Mouse (Mus musculus): ENCODE results near the gene Rwdd3. TPM values are rescaled to one million over a fixed set of nuclear protein-coding genes. Genes with fewer than 3 reads are reported as not detected.

Gene Rwdd3
- total and polyA plus RNA-seq, 2 experiments from 2014 or later, result 5.8 to 15.3 TPM

DNA sequence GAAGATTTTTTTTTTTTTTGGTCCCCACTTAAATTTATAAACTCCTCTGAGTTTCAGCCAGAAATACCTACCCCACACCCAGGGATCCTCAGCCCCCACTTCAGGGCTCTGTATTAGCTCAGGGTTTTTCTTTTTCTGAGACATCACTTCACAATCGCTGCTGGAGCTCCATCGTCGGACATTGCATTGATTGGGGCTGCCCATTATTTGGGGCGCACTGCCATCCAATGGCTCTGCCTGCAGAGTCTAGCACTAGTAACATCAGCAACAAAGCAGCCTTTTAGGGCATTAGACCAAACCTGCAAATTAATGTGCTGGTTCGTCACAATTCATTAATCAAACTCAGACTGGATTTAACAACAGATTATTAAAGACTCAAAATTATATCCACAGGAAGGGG, 55.4 kb downstream of the Rwdd3 start:
- TF ChIP-seq CTCF (IDR thresholded peaks at IDR 0.05; ENCODE audit: low read depth), result no peak
- Histone ChIP-seq H3K9ac (replicated peaks; ENCODE audit: low read length) (no peak overlapping the region), H3K27ac (no peak overlapping the region), H3K36me3 (ENCODE audit: insufficient read depth, low read length) (no peaks in the 10 kb centered on the region), H3K4me1 (ENCODE audit: insufficient read depth, low read length) (no peaks in the 10 kb centered on the region), H3K4me3 (ENCODE audit: low read length) (no peak overlapping the region), H3K27me3 (ENCODE audit: insufficient read depth, low read length) (no peaks in the 10 kb centered on the region), H3K9me3 (ENCODE audit: low read length) (no peaks in the 10 kb centered on the region), H3K4me2 (ENCODE audit: low read depth, low read length) (no peak overlapping the region)
- ATAC-seq (no peak), DNase-seq (ENCODE audit: low spot score) (peak; percentile 29)
- 62% methylated on average over 5 of the region's 5 CpGs for WGBS

DNA sequence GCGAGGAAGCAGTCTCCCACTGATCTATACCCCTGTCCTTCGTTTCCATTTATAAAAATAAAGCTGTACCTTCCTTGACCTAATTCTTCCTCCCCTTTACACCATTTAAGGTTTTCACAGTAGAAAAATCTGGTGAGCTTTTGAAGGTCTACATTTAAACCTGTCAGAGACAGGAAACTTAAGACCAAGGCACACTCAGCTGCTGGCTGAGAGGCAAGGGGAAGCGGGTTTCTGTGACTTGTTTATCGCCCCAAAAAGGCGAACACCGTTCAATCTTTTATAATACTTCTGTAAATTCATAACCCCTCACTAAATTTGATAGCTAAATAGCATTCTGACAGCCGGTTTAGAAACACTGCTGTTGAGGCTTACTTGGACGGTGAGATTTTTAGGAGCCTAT, 60.4 kb downstream of the Rwdd3 start:
- ATAC-seq, result no peak
- H3K27me3 ChIP-seq (ENCODE audit: insufficient read depth, low read length), result no peaks in the 10 kb centered on the region
- no peak overlapping the region for H3K4me3 ChIP-seq (ENCODE audit: low read length)
- no peak overlapping the region for H3K27ac ChIP-seq
- WGBS, result 89% methylated on average over 8 of the region's 8 CpGs
- H3K4me1 ChIP-seq (ENCODE audit: insufficient read depth, low read length), result no peaks in the 10 kb centered on the region
- no peak for TF ChIP-seq CTCF (IDR thresholded peaks at IDR 0.05; ENCODE audit: low read depth)
- DNase-seq (ENCODE audit: low spot score), result no peak
- H3K9me3 ChIP-seq (ENCODE audit: low read length), result no peaks in the 10 kb centered on the region
- no peak overlapping the region for H3K4me2 ChIP-seq (ENCODE audit: low read depth, low read length)
- no peaks in the 10 kb centered on the region for H3K36me3 ChIP-seq (ENCODE audit: insufficient read depth, low read length)
- no peak overlapping the region for H3K9ac ChIP-seq (replicated peaks; ENCODE audit: low read length)

GRCm38 (mm10) chr3:121110430-121110829, 61.1 kb downstream of the Rwdd3 start:
- Histone ChIP-seq H3K27me3 (ENCODE audit: insufficient read depth, low read length) (no peaks in the 10 kb centered on the region), H3K4me1 (ENCODE audit: insufficient read depth, low read length) (no peaks in the 10 kb centered on the region), H3K9ac (replicated peaks; ENCODE audit: low read length) (no peak overlapping the region), H3K4me2 (ENCODE audit: low read depth, low read length) (no peak overlapping the region), H3K9me3 (ENCODE audit: low read length) (no peaks in the 10 kb centered on the region), H3K4me3 (ENCODE audit: low read length) (no peak overlapping the region), H3K36me3 (ENCODE audit: insufficient read depth, low read length) (no peaks in the 10 kb centered on the region), H3K27ac (no peak overlapping the region)
- DNase-seq (ENCODE audit: low spot score), result peak; percentile 46
- ATAC-seq, result no peak
- TF ChIP-seq CTCF (IDR thresholded peaks at IDR 0.05; ENCODE audit: low read depth), result no peak
- 64% methylated on average over 7 of the region's 7 CpGs for whole genome bisulfite sequencing

- no peaks in the 10 kb centered on the region for H3K4me1 ChIP-seq (ENCODE audit: insufficient read depth, low read length)
- no peak for TF ChIP-seq CTCF (IDR thresholded peaks at IDR 0.05; ENCODE audit: low read depth)
- no peak overlapping the region for H3K9ac ChIP-seq (replicated peaks; ENCODE audit: low read length)
- no peak overlapping the region for H3K4me2 ChIP-seq (ENCODE audit: low read depth, low read length)
- 84% methylated on average over 6 of the region's 6 CpGs for WGBS
- H3K36me3 ChIP-seq (ENCODE audit: insufficient read depth, low read length), result no peaks in the 10 kb centered on the region
- H3K27me3 ChIP-seq (ENCODE audit: insufficient read depth, low read length), result no peaks in the 10 kb centered on the region
- H3K9me3 ChIP-seq (ENCODE audit: low read length), result no peaks in the 10 kb centered on the region
- no peak overlapping the region for H3K27ac ChIP-seq
- ATAC-seq (no peak), DNase-seq (ENCODE audit: low spot score) (no peak)
- H3K4me3 ChIP-seq (ENCODE audit: low read length), result no peak overlapping the region
These were observed 64.0 kb downstream of the Rwdd3 start for GRCm38 (mm10) chr3:121107481-121107880.

DNA sequence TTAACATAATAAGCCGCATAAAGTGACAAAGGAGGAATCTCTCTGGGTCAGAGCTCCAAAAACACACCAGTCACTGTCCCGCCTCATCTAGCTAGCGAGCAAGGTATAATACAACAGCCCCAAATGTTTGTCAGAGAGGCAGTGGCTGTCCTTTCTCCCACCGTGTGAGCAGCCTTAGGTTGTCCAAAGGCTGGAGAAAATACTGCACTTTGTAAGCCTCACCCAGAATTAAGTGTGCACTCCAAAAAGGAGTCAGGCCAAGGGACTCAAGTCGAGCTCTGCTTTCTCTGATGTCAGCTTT, 66.1 kb downstream of the Rwdd3 start:
- no peak for ATAC-seq

More for the DNA sequence above, 66.1 kb downstream of the Rwdd3 start:
- peak overlapping the region; percentile 51 for H3K4me2 ChIP-seq (ENCODE audit: low read depth, low read length)
- no peaks in the 10 kb centered on the region for H3K27me3 ChIP-seq (ENCODE audit: insufficient read depth, low read length)
- H3K27ac ChIP-seq, result no peak overlapping the region
- H3K36me3 ChIP-seq (ENCODE audit: insufficient read depth, low read length), result no peaks in the 10 kb centered on the region
- no peak for DNase-seq (ENCODE audit: low spot score)
- no peak for TF ChIP-seq CTCF (IDR thresholded peaks at IDR 0.05; ENCODE audit: low read depth)
- no peak overlapping the region for H3K9ac ChIP-seq (replicated peaks; ENCODE audit: low read length)
- H3K4me1 ChIP-seq (ENCODE audit: insufficient read depth, low read length), result no peaks in the 10 kb centered on the region
- no peaks in the 10 kb centered on the region for H3K9me3 ChIP-seq (ENCODE audit: low read length)
- 65% methylated on average over 5 of the region's 5 CpGs for WGBS
- peak overlapping the region; percentile 17; the same call in 1 of the 2 replicates for H3K4me3 ChIP-seq (ENCODE audit: low read length)

Other genes starting within 250 kb of the Rwdd3 start
- 8.1 and 13.5 TPM in 2 replicates for gene Tmem56, start 111.4 kb upstream of the Rwdd3 start, total RNA-seq (2014; rRNA removed)
- gene Tmem56, start 111.4 kb upstream of the Rwdd3 start, polyA plus RNA-seq (2015; fragmentation: Nextera tagmentation; extraction: Ambion mirVana), result 3.8 and 3.9 TPM in 2 replicates
- gene Alg14, start 120.1 kb upstream of the Rwdd3 start, total RNA-seq (2014; rRNA removed), result 26.6 and 30.3 TPM in 2 replicates
- 35.3 and 39.5 TPM in 2 replicates for gene Alg14, start 120.1 kb upstream of the Rwdd3 start, polyA plus RNA-seq (2015; fragmentation: Nextera tagmentation; extraction: Ambion mirVana)

Data from hindbrain, postnatal 0 days (tissue).